Mouse (Mus musculus) right cerebral cortex, adult 18-20 months (tissue): ENCODE measurements around the gene Pomgnt2.
A peak's percentile ranks its signal among the peaks of the same experiment; 100 is the strongest.

Experiments used
- DNase-seq: peaks from one replicate; pipeline ENCODE4 v3.0.0; 2022; ENCODE audit warnings: mixed read lengths

Pomgnt2 gene

DNA sequence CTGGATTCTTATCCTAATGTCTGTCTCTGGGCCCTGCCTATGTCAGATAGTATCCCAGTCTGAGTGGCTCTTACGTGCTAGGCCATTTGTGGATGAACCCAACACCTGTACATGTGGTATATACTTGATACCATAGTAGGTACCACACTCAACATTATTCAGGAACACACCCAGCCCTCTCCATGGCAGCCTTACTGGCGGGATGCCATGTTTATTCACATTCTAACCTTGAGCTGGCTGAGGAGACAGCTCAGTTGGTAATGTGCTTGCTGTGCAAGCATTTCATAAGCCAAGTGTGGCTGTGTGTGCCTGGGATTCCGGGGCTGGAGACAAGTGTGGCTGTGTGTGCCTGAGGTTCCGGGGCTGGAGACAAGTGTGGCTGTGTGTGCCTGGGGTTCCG, 28.7 kb downstream of the Pomgnt2 start:
- no peak for DNase-seq

DNA sequence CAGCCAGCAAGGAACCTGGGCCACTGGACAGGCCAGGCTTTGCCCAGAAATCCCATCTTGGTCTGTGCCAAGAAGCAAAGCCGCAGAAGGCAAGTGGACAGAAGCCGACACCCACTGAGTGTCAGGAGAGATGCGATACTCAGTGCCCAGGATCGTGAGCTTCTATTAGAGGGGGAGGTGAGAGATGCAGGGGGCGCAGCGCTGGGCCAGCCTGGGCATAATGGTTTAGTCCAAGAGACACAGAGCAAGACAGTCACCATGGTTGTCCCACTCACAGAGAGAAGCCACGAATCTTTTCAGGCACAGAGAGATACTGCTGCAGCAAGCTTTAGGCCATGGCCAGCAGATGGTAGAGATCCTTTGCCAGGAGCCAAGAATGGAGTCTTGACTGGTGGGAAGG, 32.0 kb downstream of the Pomgnt2 start:
- no peak for DNase-seq

DNA sequence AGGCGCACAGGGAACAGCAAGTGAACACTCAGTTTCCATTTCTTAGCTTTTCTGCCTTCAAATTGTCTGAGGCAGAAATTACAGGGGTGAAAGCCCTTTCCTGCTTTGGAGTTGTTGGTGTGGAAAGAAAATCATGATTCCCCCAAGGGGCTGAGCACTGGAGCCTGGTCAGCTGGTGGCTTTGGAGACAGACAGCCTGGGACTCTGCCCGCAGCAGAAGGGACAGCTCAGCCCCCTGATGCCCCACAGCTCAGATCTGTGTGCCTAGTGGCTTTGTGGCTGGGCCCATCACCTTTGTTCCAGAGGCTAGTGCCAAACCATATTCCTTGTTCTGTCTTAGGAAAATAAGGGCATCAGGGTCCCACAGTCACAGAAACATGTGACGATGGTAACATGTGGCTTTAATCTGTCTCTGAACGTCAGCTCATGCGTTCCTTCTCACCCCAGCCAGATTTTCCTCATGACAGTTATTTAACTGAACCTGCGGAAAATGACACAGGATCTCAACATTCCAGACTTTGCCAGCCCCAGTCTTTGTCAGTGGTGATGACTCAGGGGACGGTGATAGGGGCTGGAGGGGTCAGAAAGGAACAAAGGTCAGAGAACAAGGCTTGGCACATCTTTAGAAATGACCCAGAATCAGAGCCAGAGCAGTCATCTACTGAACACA, 36.8 kb downstream of the Pomgnt2 start:
- DNase-seq, result no peak

DNA sequence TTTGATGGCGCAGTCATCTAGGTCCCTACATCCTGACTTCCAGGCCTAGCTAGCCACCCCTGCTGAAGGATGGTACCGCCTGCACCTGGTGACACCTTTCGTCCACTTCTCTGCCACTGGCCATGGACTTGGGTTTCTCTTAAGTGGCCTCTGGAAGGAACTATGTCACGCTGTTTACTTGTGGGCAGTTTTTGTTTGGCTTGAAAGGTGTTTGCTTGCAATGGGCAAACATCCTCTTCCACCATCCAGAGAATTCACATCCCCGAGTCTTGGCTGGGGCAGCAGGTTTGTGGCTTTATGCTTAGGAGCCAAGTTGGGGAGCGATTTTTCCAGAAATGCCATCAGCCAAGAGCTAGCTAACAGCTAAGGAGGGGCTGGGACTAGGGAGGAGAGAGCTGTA, 44.3 kb downstream of the Pomgnt2 start:
- DNase-seq, result no peak

DNA sequence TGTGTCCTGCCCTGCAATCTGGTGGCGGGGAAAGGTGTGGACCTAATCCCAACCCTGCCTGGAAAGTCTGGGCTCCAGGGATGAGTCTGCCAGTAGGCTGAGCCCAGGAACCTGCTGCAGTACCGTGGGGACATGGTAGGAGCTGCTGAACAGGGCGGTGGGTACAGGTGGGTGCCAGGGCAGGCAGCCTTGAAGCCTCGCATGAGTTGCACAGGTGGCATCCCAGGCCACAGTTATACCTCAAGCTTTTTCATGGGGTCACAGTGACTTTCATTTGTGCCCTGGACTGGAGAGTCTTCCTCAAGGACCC, 45.8 kb downstream of the Pomgnt2 start:
- no peak for DNase-seq

DNA sequence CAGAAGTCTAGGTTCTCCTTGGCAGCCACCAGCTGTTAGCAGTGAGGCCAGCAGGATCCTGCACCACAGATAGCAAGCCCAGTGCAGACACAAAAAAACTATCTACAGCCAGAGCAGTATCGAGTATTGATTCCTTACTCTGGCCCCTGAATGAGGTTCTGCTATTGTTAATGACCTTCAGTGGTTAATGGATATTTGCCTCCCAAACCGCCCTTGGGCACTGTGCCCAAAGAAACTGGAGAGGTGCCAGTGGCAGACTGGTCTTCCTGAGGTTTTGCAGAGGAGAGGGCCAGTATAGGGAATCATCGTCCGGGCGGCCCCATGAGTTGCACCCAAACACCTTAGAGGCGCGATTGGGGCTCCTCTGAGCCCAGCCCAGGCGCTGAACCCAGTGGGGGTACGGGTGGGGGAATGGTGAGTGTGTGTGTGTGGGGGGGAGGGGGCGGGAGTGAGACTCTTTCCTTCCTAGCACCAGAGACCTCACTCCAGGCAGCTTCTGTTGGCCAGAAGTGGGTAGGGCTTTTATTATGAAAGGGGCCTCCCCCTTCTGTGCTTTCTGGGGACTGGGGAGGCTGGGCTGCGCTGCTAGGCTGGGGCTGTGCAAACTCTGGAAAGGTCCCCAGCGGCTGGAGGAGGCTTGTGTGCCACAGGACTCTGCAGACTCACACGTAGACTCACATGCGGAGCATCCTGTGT, 46.3 kb downstream of the Pomgnt2 start, which contains the start of gene Fam198a:
Fam198a (plus strand) TSS at position 571 of the 696 bp plus-strand sequence.
- DNase-seq, result no peak

DNA sequence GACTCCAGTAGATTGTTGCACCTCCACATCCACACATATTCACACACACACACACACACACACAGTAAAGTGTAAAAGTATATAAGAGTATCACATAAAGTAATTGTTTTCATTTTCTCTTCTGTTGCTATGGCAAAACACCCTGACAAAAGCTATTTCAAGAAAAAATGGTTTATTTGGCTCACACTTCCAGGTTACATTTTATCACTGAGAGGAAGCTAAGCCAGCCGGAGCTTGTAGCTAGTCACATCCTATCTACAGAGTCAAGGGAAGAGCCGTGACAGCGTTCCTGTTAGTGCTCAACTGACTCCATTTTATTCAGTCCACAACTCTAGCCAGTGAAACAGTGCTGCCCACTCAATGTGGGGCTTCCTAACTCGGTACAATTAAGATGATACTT, 48.5 kb downstream of the Pomgnt2 start:
- no peak for DNase-seq

DNA sequence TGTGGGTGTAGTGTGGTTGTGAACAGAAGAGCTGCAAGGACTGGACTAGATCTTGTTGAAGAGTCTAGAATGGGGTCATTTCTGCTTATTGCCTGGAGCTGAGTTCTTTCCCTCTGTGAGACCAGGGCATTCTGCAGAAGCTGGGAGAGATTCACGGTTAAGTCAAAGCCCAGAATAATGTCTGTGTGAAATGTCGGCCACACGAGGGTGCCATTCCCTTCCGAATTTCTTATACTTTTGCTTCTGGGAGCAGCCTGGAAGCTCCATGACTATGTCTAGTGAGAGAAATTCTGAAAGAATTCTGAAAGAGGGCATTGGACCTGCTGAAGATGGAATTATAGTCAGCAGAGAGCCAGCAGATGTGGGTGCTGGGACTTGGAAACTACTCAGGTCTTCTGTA, 49.1 kb downstream of the Pomgnt2 start:
- DNase-seq, result peak; percentile 70

DNA sequence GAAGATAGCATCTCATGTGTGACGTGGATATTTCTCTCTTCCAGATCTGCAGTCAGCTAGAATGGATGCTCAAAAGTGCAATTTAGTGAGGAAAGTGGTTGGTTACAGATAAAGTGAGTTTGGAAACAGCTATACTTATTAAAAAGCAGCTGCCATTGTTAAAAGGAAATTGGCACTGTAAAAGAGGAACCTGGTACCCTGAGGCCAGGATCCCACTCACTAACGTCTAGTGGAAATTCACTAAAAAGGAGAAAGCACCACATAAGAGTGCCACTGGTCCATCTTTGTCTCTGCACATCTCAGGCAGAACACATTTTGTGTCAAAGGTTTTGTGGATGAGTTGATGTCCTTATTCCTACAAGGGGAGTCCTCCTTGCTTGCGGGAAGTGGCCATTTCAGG, 53.3 kb downstream of the Pomgnt2 start:
- DNase-seq, result no peak

DNA sequence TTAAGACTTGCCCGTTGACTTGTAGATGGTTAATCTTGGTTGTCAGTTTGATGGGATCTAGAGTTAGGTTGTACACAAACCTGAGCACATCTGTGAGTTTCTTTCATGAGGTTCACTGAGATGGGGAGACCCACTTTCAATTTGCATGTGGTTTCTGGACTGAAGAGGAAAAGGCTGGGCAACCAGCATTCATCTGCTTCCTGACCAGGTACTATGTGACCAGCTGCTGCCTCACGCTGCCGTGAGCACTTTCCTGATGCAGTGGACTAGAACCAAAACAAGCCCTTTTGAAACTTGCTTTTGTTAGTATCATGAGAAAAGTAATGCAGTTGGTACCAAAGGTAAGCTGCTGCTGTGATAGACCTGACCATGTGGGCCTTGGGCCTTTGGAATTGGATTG, 53.9 kb downstream of the Pomgnt2 start:
- no peak for DNase-seq

DNA sequence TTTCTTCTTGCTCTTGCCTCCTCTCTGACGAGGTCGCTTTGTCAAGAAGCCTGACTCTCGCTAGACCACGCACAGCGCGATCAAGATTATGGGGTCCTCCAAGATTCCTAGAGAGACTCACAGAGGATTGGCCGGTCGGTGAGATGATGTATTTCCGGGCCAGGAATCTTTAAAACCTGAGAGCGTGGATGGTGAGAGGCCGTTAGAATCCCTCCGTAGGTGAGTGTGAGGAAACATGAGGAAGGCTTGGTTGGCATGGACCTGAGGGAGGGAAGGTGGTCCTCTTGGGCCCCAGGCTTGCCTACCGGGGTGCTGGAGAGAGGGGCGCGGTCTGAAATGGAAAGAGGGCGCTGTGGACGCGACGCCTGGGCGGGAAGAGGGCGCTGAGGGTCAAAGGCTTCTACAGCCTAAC, 59.0 kb downstream of the Pomgnt2 start:
- DNase-seq, result no peak

DNA sequence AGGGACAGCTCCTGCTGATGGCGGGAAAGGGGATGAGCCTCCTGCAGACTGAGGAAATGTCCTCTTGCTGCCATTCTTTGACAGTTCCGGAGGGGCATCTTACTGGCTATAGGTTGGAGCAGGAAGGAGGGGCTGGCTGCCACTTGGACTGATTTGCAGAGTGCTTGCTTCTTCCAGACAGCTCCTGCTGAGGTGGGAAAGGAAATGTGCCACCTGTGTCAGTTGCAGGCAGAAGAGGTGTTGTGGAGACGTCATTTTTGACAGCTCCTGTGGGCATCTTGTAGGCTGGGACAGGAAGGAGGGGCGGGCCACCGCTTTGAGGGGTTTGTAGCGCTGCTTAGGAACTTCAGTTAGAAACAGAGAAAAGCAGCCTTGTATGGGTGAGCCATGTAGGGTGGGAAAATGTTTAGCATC, 59.5 kb downstream of the Pomgnt2 start:
- no peak for DNase-seq

DNA sequence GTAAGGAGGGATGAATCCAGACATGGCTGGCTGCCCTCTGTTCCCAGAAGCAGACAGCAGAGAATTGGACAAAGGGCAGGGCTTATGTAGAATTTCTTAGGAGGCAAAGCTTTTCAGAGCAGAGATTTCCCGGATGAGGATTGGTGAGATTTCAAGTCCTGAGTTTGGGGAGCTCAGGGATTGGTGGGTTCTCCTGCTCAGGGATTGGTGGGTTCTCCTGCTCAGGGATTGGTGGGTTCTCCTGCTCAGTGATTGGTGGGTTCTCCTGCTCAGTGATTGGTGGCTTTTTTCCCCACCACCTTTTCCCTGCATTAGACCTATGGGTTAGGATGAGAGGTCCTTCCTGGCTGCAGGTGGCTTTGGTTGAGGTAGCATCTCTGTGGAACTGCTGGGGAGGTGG, 60.0 kb downstream of the Pomgnt2 start:
- no peak for DNase-seq

DNA sequence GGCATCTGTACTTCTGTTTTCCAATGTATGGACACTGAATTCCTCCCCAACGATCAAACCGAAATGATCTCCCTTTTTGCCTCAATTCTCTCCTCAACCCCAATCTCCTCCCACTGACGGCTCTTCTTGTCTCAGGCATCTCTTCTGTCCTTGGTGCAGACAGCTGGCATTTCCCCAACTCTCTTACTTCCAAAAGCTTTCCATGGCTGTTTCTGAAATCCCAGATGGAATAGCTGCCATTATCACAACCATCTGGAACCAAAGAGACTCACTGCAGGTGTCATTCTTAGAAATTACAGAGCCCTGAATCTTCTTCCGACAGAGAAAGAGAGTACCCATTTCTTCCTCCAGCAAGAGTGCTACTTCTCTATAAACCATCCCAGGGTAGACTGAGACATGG, 62.1 kb downstream of the Pomgnt2 start:
- DNase-seq, result no peak
